Mouse (Mus musculus) kidney, postnatal 36 days (tissue): ENCODE measurements around the gene Gm12248.

Experiments
- DNase-seq, 2 experiments: peaks; one replicate each; pipeline ENCODE4 v3.0.0; 2021 to 2022; ENCODE audit warnings: mixed read lengths in 2 of 2

Gene Gm12248

DNA sequence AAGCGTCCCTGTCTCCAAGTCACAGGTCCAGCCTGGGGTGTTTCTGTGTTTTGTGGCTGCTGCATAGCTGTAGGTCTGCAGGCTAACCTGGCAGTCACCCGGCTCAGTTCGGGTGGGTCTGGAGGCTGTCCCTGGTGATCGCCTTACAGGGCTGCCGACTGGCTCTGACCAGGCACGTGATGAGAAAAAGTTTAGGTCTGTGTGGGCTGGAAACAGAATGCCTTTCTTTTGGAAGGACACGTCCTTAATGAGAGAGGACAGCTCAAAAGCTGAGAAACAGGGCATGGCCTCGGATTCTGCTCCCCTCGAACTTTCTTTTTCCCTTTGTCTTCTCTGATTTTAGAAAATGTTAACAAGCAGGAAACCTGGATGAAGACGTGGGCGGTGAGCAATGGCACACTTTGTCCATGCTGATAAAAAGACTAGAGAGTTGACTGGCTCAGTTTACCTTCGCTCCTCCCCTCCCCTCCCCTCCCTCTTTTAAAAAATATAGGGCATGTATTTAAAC, at the start of gene Gm12248:
TSS of gene Gm12248 (minus strand) at position 114 of the 508 bp plus-strand sequence.
- peak; percentile 31 to 61 for DNase-seq

DNA sequence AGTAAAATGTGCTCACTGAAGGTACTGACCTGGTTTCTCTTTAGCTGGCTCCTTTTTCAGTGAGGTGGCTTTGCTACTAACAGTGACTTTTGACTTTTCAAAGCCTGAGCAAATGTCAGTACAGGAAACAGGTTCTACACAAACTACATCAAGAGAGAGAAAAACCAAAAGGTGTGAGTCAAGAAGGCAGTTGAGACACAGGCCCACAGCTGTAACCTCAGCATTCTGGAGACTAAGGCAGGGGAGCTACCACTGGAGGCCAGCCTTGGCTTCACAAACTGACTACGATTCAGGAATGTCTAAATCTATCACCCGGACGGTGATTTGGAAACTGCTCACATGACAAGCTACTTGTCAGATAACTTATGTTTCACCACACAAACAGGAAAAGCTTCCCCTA, 46.5 kb upstream of the Gm12248 start:
- no peak for DNase-seq

DNA sequence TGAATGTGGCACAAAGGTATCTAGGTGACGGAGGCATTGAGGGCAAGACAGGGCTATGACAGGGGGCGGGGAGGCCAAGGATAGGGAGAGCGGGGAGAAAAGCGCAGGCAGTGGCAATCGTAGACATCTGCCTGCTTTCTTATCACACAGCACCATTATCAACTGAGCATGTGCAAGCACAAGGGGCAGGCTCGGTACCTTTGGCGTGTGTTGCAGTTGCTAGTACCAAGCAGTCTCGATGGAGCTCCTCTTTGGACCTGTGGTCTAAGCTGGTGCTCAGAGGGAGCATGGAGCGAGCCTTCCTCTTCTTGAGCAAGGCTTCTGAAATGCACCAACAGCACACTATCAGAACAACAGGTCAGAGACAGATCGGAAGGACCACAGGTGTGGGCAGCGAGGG, 45.9 kb upstream of the Gm12248 start:
- no peak for DNase-seq

DNA sequence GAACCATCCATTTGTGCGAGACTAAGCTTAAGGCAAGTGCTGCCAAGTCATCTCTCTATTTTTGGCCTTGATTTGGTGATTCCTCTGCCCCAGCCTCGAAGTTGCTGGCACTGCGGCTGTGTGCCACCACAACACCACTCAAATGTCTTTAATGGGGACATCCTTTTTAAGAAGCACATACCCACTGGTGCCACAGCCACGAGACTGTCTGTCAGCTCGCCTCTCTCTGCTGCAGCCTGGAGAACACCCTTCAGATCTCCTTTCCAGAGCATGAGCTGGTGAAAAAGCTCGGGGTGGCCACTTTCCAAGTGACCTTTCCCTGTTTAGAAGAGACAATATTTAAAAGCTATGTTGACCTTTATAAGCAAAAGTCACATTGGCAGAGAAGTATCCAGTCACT, 43.7 kb upstream of the Gm12248 start:
- DNase-seq, result no peak

DNA sequence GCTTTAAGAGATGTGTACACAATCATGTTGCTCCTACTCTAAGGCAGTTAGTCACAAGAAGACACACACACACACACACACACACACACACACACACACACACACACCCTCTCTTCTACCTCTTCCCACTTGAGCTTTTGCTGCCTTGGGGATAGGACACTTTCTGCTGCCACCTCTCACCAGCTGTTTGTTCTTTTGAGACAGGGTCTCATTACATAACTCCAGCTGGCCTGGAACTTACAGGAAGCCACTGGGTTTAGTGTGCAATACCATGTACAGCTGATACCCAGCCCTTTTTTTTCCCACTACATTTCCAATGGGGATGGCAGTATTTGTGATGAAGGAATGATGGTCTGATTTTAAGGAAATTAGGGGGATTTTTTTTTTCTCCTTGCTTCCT, 42.4 kb upstream of the Gm12248 start:
- DNase-seq, result no peak

DNA sequence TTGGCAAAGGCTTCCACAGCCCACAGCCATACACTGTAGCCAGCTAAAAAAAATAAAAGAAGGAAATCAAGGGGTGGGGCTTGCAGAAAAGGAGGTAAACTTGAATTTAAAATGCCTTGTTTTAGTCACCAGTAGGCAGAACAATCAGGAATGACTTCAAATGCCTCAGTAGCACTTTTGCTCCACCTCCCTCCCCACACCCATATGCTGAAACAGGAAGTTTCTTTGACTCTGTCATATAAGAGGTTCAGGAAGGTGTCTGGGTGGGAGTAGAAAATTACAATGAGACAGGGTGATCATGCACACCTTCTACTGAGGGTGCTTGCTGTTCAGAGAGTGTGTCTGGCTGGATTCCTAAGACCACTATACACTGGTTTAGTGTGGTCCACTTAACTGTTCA, 41.9 kb upstream of the Gm12248 start:
- no peak for DNase-seq

DNA sequence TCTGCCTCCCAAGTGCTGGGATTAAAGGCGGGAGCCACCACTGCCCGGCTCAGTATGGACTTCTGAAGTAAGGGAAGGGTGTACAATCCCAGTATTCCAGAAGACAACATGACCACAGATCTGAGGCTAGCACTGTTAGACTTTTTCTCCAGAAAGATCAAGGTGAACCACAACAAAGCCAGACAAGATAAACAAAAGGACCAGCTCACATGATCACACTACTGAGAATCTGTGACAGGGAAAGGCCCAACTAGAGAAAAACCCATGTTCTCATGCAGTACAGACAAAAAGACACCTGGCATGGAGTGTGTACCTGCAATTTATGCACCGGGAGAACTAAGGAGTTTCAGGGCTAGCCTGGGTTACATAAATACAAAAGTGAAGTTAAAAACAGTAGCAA, 39.1 kb upstream of the Gm12248 start:
- DNase-seq, result no peak

DNA sequence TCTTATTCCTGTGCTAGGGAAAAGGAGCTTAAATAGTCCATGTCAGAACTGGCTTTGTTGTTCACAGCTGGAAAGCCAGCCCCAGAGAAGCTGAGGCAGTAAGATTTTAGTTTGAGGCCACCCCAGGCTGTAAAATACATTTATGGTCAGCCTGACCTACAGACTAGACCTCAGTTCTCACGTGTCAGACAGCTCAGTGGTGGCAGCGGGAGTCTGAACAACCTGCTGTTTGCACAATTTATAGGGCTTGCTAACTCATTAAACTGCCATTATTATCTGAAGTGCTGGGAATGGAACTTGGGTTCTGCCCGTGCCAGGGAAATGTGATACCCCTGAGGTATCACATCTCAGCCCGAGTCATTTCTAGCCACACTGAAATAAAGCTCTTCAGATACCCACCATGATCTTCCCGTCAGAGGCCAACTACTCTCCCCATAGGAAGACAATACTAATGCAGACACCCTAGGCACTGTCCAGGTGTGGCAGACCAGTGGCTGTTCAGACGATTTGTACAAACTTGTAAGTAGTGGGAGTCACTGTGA, 36.4 kb upstream of the Gm12248 start:
- DNase-seq, result no peak

DNA sequence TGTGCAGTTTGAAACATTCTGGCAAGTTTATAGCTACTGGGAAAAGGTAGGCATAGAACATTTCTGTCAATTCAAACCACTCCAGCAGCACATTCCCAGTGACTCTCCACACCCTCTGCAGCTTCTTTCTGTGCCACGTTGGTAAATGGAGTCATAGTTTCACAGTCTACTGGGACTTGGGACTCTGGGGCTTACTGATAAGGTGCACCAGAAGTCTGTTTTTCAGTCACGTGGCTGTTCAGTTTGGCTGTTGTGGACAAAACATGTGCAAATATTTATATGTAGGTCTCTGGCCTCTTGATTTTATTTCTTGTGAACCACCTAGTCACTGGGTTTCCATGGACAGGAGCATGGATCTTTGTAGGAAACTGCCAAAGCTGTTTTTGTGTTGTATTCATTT, 34.6 kb upstream of the Gm12248 start:
- no peak for DNase-seq

DNA sequence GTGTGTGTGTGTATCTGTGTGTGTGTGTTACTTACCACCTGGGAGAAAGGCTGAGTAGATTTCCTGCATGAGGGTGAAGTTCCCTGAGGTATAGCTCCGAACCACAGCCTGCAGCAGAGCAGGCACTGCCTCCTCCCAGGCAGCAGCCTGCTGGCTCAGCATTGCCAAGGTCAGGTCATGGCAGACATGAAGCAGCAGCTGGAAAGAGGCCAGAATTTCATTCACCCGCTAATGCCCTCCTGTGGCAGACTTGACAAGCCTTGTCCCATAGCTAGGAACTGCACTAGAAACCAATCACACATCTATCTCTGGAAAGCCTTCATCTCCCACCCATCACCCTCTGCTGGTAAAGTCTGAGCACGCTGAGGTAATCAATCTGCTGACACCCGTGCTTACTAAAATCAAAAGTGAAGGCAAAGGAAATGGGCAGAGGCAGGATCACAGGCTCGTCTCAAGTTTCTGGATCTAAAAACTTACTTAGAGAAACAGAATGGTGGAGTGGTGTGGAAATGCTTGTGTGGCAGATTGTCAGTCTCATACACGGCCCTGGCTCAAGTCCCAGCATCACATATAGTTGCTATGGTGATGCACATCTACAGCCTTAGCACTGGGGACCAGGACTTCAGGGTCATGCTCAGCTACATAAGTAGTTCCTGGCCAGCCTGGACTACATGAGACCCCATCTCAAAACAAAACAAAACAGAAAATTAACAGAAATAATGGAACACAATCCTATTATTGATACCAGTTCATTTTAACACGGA, 33.6 kb upstream of the Gm12248 start:
- peak; percentile 86 to 90 for DNase-seq

DNA sequence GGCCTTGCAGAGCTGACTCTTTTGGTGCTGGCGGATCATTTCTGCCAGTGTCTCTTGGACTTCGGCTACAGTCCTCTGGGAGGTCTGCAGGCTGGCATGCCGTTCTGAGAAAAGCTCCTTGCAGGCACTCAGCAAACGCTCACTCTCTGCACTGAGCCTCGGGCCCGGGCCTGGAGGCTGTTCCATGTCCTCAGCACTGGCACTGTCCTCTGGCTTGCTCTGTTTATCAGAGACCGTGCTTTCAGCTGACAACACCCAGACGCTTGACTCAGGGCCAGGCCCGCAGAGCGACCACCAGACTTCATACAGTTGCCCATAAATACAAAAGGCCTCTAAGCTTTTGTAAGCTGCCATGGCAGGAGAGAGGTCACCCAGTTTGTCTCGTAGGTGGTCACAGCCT, 32.1 kb upstream of the Gm12248 start:
- no peak for DNase-seq

DNA sequence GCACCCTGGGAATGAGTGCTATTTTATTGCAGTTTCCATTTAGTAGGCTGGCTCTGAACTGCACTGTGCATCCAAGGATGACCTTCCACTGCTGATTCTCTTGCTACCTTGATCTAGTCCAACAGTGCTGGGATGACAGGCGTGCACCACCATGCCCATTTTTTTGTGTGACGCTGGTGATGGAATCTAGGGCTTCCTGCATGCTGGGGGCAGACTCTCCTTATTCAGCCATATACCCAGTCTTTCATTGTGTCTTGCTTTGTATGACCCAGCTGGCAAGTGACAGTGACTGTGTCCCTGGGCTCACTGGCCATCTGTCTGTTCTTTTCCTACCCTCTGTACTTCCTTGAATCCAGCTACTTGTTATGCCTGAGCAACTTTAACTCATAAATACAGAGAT, 30.8 kb upstream of the Gm12248 start:
- DNase-seq, result no peak

DNA sequence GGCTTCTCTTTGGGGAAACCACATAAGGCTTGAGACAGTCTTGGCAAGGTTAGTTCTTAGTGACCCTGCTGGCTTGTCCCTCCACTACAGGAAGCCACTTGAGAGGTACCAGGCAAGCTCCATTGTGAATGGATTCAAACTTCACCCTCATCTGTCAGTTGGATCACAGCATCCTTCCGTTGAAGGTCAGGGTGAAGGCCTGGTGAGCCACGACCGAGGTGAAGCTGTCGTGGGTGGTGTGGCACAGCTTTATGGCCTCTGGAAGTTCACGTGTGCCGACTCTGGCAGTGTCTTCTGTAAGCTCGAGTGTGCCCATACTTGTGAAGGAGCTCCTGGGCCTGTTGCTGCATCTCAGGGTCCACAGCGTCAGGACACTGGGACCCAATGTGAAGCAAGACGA, 28.4 kb upstream of the Gm12248 start:
- no peak for DNase-seq

DNA sequence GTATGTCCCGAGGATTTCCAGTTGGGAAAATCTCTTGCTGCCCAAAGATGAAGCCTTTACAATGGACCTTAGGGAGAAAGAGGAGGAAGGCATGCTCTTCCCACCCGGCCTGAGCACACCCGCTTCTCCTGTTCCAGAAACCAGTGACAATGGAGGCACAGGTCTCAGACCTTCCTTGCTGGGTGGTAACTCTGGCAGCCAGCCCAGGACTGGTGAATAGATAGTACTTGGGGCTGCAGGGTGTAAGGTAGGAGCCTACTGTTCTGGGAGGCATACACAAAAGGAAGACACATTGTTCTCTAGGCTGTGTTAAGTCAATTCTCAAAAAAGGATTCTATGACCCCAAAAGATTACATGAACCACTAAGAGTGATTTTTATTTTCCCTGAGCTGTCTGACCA, 27.7 kb upstream of the Gm12248 start:
- no peak for DNase-seq

DNA sequence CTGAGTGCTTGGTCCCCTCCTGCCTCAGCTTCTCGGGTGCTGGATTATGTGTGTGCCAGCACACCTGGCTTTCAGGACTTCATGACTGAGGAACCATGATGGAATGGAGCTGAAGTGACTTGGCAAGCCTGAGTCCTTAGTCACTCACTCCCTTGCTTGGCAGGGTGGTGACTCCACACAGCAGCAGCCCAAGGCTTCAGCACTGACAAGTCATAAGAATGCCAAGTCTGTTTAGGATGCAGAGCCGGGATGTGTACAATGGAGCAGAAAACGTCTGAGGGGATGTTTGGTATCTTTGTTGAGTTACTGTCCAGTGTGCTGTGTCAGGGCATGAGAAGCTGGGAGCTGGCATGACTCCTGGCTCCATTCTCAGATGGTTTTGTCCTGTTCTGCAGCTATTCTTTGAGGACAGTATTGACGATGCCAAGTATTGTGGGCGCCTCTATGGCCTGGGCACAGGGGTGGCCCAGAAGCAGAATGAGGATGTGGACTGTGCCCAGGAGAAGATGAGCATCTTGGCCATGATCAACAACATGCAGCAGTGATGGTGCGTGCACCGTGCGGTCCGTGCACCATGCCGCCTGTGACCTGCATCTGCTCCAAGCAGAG, 24.2 kb upstream of the Gm12248 start:
- no peak for DNase-seq

DNA sequence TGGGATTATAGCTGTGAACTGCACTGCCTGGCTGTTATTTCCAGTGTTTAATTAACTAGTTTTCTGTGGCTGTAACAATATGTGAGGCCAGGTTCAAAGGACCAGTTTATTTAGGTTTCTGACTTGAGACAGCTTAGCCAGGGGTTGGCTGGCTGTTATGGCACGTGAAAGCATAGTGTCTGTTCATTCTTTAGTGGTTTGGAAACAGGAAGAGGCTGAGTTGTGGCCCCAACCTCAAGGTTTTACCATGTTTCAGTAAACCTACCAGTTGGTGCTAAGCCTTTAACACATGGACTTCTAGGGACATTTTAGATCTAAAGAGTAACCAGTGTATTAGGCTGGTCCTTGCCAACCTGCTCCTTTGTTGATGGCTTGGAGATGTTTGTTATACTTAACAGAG, 23.6 kb upstream of the Gm12248 start:
- peak in 1 of 2 experiments; percentile 32 for DNase-seq

DNA sequence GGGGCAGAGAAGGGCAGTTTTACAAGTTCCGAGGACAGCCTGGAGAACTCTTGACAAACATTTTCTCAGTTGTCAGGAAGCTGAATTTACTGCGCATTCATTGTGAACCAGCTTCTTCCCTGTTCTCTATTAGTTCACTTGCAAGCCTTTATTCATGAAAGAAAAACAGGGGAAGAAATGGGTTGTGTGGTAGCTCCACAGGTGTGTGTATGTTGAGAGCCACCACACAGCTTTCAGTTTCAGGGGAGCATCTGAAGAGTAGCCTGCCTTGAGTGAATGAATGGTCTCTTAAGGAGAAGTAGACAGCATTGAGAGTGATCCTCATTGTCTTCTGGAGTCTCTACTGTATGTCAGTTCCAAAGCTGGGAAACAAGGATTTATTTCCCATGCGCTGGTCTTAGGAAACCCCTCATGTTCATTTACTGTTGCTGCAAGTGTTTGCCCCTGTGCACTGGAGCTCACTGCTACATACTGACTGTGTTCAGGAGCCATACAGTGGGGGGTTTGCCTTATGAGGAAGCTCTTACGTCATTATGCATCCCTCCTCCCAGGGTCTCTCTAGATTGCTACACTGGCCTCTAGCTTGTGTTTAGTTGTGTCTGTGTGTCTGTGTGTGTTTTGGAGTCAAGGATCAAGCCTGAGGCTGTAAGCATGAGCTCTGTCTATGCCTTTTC, 14.9 kb upstream of the Gm12248 start:
- no peak for DNase-seq

DNA sequence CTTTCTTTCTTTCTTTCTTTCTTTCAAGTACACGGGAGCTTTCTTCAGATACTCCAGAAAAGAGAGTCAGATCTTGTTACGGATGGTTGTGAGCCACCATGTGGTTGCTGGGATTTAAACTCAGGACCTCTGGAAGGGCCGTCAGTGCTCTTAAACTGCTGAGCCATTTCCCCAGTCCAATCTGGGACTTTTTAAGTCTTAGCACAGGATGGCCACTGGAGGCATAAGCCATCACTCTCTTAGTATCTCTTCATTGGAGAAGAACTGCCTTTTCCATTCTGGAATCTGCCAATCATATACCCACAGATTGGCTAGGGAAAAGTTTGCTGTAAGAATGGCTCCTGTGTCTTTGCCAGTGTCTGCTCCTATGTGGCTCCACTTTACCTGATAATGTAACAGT, 14.1 kb upstream of the Gm12248 start:
- no peak for DNase-seq

DNA sequence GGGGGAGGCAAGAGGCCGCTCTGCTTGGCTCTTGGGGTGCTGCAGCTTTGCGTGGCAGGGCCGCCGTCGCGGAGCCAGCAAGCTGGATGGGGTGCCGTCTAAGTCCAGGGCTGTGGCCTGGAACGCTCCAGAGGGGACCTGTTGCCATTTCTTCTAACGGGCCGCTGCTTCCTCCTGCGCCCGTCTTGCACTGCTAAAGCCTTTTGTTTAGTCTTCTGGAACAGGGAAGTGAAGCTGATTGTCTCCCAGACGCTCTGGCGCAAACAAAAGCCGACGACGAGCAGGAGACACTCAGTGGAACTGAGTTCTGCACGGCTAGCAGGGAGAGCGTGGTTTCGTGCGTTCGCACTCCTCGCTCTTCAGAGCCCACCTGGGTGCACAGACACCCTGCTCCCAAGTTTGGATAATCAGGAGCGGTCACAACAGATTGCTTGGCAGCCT, 11.4 kb upstream of the Gm12248 start:
- DNase-seq, result no peak

DNA sequence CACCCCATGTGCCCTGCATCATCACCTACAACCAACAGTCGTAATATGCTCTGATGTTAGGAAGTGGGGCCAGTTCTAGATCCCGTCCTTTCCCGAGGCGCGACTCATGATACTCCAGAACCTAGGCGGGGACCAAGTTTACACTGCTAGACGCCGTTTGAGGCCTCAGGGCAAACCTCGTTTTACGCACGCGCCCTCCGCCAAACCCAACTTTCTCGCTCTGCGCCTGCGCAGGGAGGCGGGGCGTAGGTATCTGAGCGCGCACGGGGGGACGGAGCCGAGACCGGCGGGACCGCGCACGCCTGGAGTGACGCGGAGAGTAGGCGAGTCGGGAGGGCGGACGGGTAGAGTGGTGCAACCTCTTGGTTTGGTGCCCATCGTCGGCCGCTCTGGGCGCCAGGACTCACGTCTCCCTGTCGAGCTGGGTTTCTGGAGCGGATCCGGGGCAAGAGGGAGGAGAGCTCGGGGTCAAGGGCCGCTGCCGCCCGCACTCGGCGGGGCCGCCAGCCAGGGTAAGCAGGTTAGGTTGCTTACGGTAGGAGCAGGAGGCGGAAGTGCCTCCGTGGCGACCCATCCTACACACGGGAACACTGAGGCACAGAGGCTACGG, 10.9 kb upstream of the Gm12248 start, which contains the start of gene Cnot8:
TSS of gene Cnot8 (plus strand) at position 457 of the 610 bp plus-strand sequence.
- peak; percentile 99 for DNase-seq

DNA sequence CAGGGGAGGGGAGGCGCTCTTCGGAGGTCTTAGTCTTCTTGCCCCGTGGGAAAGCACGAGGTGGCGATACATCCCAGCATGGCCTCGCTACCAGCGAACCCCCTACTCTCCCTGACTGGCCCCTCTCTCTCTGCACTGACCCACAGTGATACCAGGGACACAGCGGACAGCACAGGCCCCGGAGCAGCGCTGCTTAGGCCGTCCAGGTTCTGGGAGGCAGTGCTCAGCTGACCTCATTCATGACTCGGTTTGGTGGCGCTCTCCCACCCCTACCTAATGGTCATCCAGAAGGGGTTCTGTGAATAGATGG, 10.4 kb upstream of the Gm12248 start:
- DNase-seq, result no peak

DNA sequence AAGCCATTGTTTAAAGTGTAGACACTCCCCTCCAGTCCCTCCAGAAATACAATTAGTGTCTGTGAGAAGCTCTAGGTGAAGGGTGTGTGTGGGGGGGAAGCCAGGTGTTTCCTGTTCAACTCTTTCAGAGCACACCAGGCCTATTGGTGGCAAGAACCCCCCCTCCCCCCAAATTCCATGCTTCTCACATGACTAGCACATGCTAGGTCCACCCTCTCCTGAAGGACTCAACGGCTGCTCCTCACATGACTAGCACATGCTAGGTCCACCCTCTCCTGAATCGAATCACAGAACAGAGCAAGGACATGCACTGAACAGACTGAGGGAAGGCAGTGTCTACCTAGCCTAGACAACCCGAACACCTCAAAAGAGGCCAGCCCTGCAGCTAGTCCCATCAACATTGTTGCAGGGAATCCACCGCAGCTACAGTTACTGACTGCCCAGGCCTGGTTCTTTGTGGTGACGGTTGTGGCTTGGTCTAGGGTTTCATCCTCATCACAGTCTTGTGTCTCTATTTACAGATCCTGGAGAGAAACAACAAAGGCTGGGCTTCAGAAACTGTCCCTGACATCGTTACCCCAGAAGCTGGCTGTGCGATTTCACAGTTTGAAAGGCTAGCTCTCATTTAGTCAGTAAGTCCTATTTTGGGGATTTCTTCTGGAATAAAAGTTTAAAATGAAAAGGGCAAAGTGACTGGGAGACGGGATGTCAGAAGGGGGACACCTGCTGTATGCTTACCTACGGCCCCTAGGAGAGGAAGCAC, 9.8 kb upstream of the Gm12248 start:
- DNase-seq, result no peak

DNA sequence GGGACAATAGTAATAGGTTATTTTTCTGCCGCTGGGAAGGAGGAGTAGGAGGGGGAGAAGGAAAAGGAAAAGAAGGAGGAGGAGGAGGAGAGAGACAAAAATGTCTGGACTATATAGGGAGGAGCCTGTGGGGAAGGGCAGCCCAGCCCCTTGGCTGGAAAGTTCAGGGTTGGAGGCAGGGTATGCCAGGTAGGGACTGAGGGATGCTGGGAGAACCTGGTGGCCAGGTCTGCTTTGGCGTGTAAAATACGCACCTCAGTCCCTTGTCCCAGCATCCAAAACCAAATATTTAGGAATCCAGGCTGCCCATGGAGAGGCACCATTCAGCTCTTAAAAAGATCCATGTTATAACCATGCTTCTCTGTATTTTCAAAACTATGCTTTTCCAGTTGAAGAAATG, 9.2 kb upstream of the Gm12248 start:
- DNase-seq, result no peak
